Mouse (Mus musculus) kidney, adult 2 months (tissue): ENCODE measurements around the gene Cav1.

ENCODE experiments used
- CTCF ChIP-seq: fragments of 200-500 bp; conservative IDR thresholded peaks from 2 replicates; pipeline ENCODE4 v1.5.1; 2011; ENCODE audit warnings: low read depth, mild to moderate bottlenecking, control low read depth, low read length, moderate library complexity, mixed read lengths; ENCODE audit not compliant: insufficient read depth, insufficient read length
- POLR2A ChIP-seq: fragments of 200-500 bp; IDR thresholded peaks from one replicate; pipeline ENCODE4 v1.6.1; 2011; ENCODE audit warnings: low read depth, low read length, control low read depth

GRCm38 (mm10) chr6:17321976-17322375 lies 15.8 kb downstream of the Cav1 start:
- TF ChIP-seq POLR2A (no peak), CTCF (no peak)
